Mouse (Mus musculus) embryonic fibroblast, embryonic 13.5 days (primary cell): ENCODE data around the gene Dok5.

Experiments used
- CTCF ChIP-seq: IDR thresholded peaks from 2 replicates; pipeline ENCODE4 v1.5.1; 2011; ENCODE audit warnings: mild to moderate bottlenecking, control low read depth, low read length, moderate library complexity, borderline replicate concordance; ENCODE audit not compliant: insufficient read depth
- POLR2A ChIP-seq: IDR thresholded peaks from 2 replicates; pipeline ENCODE4 v1.6.1; 2011; ENCODE audit warnings: low read depth, mild to moderate bottlenecking, control low read depth, low read length, moderate library complexity

GRCm38 (mm10) chr2:170708901-170709300 is 22.7 kb upstream of the Dok5 start:
- no peak for TF ChIP-seq CTCF
- TF ChIP-seq POLR2A, result no peak
